Comparison of ENCODE assay signal across 8 mouse cellular contexts in genomic region chr15:8967573-8968228, GRCm38 (mm10). TPM values are rescaled to one million over a fixed set of nuclear protein-coding genes. Genes with fewer than 3 reads are reported as not detected.
DNase-seq lines count a peak whose midpoint lies in the region; ATAC-seq and TF ChIP-seq lines count a peak whose summit lies in the region.
"Had no signal": no experiment of that assay in that cellular context is flagged by ENCODE, and none has a peak within 500 bp of the region (broad histone marks: within the 10 kb centered on the region; RNA-seq: fewer than 3 reads in every experiment).

Gene Ranbp3l (plus strand): TSS chr15:8967949.

- no peaks in the 10 kb centered on the region for H3K4me1 ChIP-seq in cortical plate, adult 2 months (ENCODE audit: control insufficient read depth, insufficient read depth, low read length)
- H3K4me1 ChIP-seq in kidney, adult 2 months (ENCODE audit: control insufficient read depth, insufficient read depth, low read length) = peaks cover 10% of the 10 kb centered on the region; the same call in 1 of the 2 replicates
- H3K4me1 ChIP-seq in liver, embryonic 12.5 days = no peaks in the 10 kb centered on the region
- no peaks in the 10 kb centered on the region; the same call in 1 of the 2 replicates for H3K4me1 ChIP-seq in small intestine, adult 2 months (ENCODE audit: control insufficient read depth, insufficient read depth, insufficient read length, low read length)
- H3K4me1 ChIP-seq: megakaryocyte, embryonic 14.5 days had no signal

- no peak for TF ChIP-seq CTCF in cortical plate, adult 2 months (IDR thresholded peaks at IDR 0.05; ENCODE audit: extremely low read depth, insufficient read depth, low read length)
- no peak for TF ChIP-seq CTCF in kidney, adult 2 months (conservative IDR thresholded peaks at IDR 0.05; ENCODE audit: insufficient read depth, insufficient read length, low read depth, low read length)
- no peak for TF ChIP-seq CTCF in small intestine, adult 2 months (IDR thresholded peaks at IDR 0.05; ENCODE audit: extremely low read depth, insufficient read length, insufficient replicate concordance, low read depth, low read length)

- no peak for TF ChIP-seq POLR2A in cortical plate, adult 2 months (IDR thresholded peaks at IDR 0.05; ENCODE audit: extremely low read depth, insufficient read depth, low read length)
- no peak for TF ChIP-seq POLR2A in kidney, adult 2 months (IDR thresholded peaks at IDR 0.05; ENCODE audit: low read depth, low read length)
- no peak for TF ChIP-seq POLR2A in small intestine, adult 2 months (IDR thresholded peaks at IDR 0.05; ENCODE audit: low read depth, low read length)

- DNase-seq in retina, postnatal 1 day = peak; percentile 62
- DNase-seq in retina, embryonic 14.5 days (ENCODE audit: low spot score) = no peak
- DNase-seq in kidney, adult 2 months = peak; percentile 86
- DNase-seq in adrenal gland, postnatal 4 days (ENCODE audit: low spot score in 2 of 2) = no peak

- H3K36me3 ChIP-seq in kidney, adult 2 months (ENCODE audit: control insufficient read depth, insufficient read depth, low read length) = no peaks in the 10 kb centered on the region
- H3K36me3 ChIP-seq in liver, embryonic 12.5 days = no peaks in the 10 kb centered on the region
- no peaks in the 10 kb centered on the region for H3K36me3 ChIP-seq in small intestine, adult 2 months (ENCODE audit: control insufficient read depth, insufficient read depth, low read length)

- peak within 1 kb of the TSS; percentile 33 for H3K4me2 ChIP-seq in liver, embryonic 12.5 days

- H3K9ac ChIP-seq in liver, embryonic 12.5 days = no peak within 1 kb of the TSS

- no peak for ATAC-seq in liver, embryonic 12.5 days

- H3K4me3 ChIP-seq in cortical plate, adult 2 months (ENCODE audit: insufficient read depth, low read length) = peak within 1 kb of the TSS; percentile 37
- peak within 1 kb of the TSS; percentile 70 for H3K4me3 ChIP-seq in kidney, adult 2 months (ENCODE audit: insufficient read depth, low read depth, low read length)
- no peak within 1 kb of the TSS; the same call in 1 of the 2 replicates for H3K4me3 ChIP-seq in liver, embryonic 12.5 days
- peak within 1 kb of the TSS; percentile 34 for H3K4me3 ChIP-seq in small intestine, adult 2 months (ENCODE audit: low read depth, low read length)
- H3K4me3 ChIP-seq: megakaryocyte, embryonic 14.5 days had no signal

- no peaks in the 10 kb centered on the region for H3K27me3 ChIP-seq in kidney, adult 2 months (replicated peaks; ENCODE audit: control insufficient read depth, insufficient read depth, low read length)
- H3K27me3 ChIP-seq in liver, embryonic 12.5 days (replicated peaks) = no peaks in the 10 kb centered on the region; the same call in 1 of the 2 replicates
- H3K27me3 ChIP-seq in small intestine, adult 2 months (ENCODE audit: control insufficient read depth, insufficient read depth, low read length) = no peaks in the 10 kb centered on the region

- H3K9me3 ChIP-seq in liver, embryonic 12.5 days (replicated peaks) = no peaks in the 10 kb centered on the region
- H3K9me3 ChIP-seq: megakaryocyte, embryonic 14.5 days had no signal

- WGBS in kidney, adult 2 months = 21% methylated on average over 18 of the region's 18 CpGs
- WGBS in liver, embryonic 12.5 days (ENCODE audit: insufficient replicate concordance) = 62% methylated on average over 18 of the region's 18 CpGs
- 13% methylated on average over 18 of the region's 18 CpGs for WGBS in small intestine, adult 2 months

- no peak within 1 kb of the TSS for H3K27ac ChIP-seq in cortical plate, adult 2 months (ENCODE audit: insufficient read depth, low read length)
- H3K27ac ChIP-seq in kidney, adult 2 months (ENCODE audit: insufficient read depth, low read depth, low read length) = peak within 1 kb of the TSS; percentile 96
- H3K27ac ChIP-seq in liver, embryonic 12.5 days = no peak within 1 kb of the TSS
- no peak within 1 kb of the TSS for H3K27ac ChIP-seq in small intestine, adult 2 months (ENCODE audit: insufficient read depth, low read depth, low read length)

RNA-seq across cellular contexts. Expression of gene Ranbp3l, which starts in this region (rescaled TPM):
- polyA plus RNA-seq in cortical plate, adult 2 months (2012; rRNA removed) = 10.3 and 10.5 TPM in 2 replicates
- polyA plus RNA-seq in kidney, adult 2 months (2012; rRNA removed) = 17.8 and 26.1 TPM in 2 replicates
- polyA plus RNA-seq in liver, embryonic 12.5 days (2016; fragmentation: Nextera tagmentation; extraction: Ambion mirVana) = 0.21 and 0.37 TPM in 2 replicates
- polyA plus RNA-seq in small intestine, adult 2 months (2012; rRNA removed) = not detected in 2 replicates
- total RNA-seq in adrenal gland, postnatal 4 days (2021) = under 1 TPM; 0.20 to 0.78 TPM

Comparison
In these comparisons a context has a peak if more than half of its experiments do, and no peak if none do; other contexts are left out.
1. DNase-seq: peak in retina, postnatal 1 day (single experiment) and kidney, adult 2 months (single experiment); none in retina, embryonic 14.5 days (single experiment) and adrenal gland, postnatal 4 days (0 of 2).